Mouse (Mus musculus) adrenal gland, postnatal 4 days (tissue): ENCODE results near the gene Ddrgk1. TPM values are rescaled to one million over a fixed set of nuclear protein-coding genes. Genes with fewer than 3 reads are reported as not detected.

Source experiments
- total RNA-seq, 2 experiments: library from RNA; stranded (reverse); gene quantifications; 2 replicates each; pipeline ENCODE4 v1.2.3; 2021

Gene Ddrgk1
- total RNA-seq, 2 experiments from 2014 or later: 140 to 154 TPM

Other genes starting within 250 kb of the Ddrgk1 start
- 10 to 100 TPM; 93.9 to 96.3 TPM for gene Vps16, start 240.3 kb downstream of the Ddrgk1 start, total RNA-seq
- gene Pced1a, start 240.0 kb downstream of the Ddrgk1 start, total RNA-seq: 10 to 100 TPM; 15.7 to 16.8 TPM
- 100 to 1,000 TPM; 128 to 133 TPM for gene Ptpra, start 214.4 kb downstream of the Ddrgk1 start, total RNA-seq
- gene Mrps26, start 100.9 kb downstream of the Ddrgk1 start, total RNA-seq: 10 to 100 TPM; 72.2 to 73.0 TPM
- gene Oxt, start 88.5 kb downstream of the Ddrgk1 start, total RNA-seq: not detected
- gene Avp, start 82.1 kb downstream of the Ddrgk1 start, total RNA-seq: not detected
- 10 to 100 TPM in 1 of 2 experiments, 1 to 10 TPM in 1; 9.6 to 10.3 TPM for gene Fastkd5, start 34.6 kb downstream of the Ddrgk1 start, total RNA-seq
- 10 to 100 TPM in 1 of 2 experiments, 1 to 10 TPM in 1; 9.1 to 10.3 TPM for gene Ubox5, start 34.6 kb downstream of the Ddrgk1 start, total RNA-seq
- gene Lzts3, start 21.9 kb downstream of the Ddrgk1 start, total RNA-seq: 10 to 100 TPM; 13.5 to 22.5 TPM
- gene Itpa, start 3.0 kb upstream of the Ddrgk1 start, total RNA-seq: 10 to 100 TPM; 34.1 to 40.9 TPM
- gene Slc4a11, start 32.9 kb upstream of the Ddrgk1 start, total RNA-seq: 1 to 10 TPM; 2.3 to 3.6 TPM
- 10 to 100 TPM; 30.1 to 32.7 TPM for gene 4930402H24Rik, start 241.7 kb upstream of the Ddrgk1 start, total RNA-seq
- 10 to 100 TPM; 37.7 to 37.8 TPM for gene Atrn, start 241.8 kb upstream of the Ddrgk1 start, total RNA-seq